Mouse (Mus musculus) B cell, adult (primary cell): ENCODE measurements around the gene L3hypdh. TPM values are rescaled to one million over a fixed set of nuclear protein-coding genes. Genes with fewer than 3 reads are reported as not detected.

Source experiments
- total RNA-seq: library from RNA; stranded (reverse); gene quantifications from 4 replicates; pipeline ENCODE4 v1.2.4, GENCODE M21; 2023; ENCODE audit not compliant: inconsistent age

L3hypdh gene
- total RNA-seq: not detected in 4 replicates

GRCm38 (mm10) chr12:72085329-72086165 lies at the start of gene L3hypdh, which contains the start of gene Jkamp:
TSS of gene L3hypdh (minus strand) at chr12:72085439.
TSS of gene Jkamp (plus strand) at chr12:72085589.

GRCm38 (mm10) chr12:72070327-72071269 lies 14.6 kb downstream of the L3hypdh start, which contains the start of gene Gpr135:
TSS of gene Gpr135 (minus strand) at chr12:72071125.

Other genes starting within 250 kb of the L3hypdh start
- 0.15 to 0.32 TPM in 2 of 4 replicates, not detected in the others for gene Gpr135, start 14.3 kb downstream of the L3hypdh start, total RNA-seq
- gene Jkamp, start 150 bp upstream of the L3hypdh start, total RNA-seq: 21.0 to 22.7 TPM (median 22.4 TPM) in 4 replicates
- not detected in 4 replicates for gene Ccdc175, start 99.6 kb upstream of the L3hypdh start, total RNA-seq